Mouse (Mus musculus) neural tube, embryonic 10.5 days (tissue): ENCODE data around the gene Gm49318.
A peak's percentile ranks its signal among the peaks of the same experiment; 100 is the strongest.
"Not testable (repeated sequence)": the region's sequence is repeated elsewhere in the genome, so short reads cannot be mapped to it uniquely, and the experiment has no call there.

Experiments used
- DNase-seq: peaks from one replicate; pipeline ENCODE4 v3.0.0-alpha.2; 2017; ENCODE audit warnings: low spot score; ENCODE audit errors: extremely low spot score

Gene Gm49318

DNA sequence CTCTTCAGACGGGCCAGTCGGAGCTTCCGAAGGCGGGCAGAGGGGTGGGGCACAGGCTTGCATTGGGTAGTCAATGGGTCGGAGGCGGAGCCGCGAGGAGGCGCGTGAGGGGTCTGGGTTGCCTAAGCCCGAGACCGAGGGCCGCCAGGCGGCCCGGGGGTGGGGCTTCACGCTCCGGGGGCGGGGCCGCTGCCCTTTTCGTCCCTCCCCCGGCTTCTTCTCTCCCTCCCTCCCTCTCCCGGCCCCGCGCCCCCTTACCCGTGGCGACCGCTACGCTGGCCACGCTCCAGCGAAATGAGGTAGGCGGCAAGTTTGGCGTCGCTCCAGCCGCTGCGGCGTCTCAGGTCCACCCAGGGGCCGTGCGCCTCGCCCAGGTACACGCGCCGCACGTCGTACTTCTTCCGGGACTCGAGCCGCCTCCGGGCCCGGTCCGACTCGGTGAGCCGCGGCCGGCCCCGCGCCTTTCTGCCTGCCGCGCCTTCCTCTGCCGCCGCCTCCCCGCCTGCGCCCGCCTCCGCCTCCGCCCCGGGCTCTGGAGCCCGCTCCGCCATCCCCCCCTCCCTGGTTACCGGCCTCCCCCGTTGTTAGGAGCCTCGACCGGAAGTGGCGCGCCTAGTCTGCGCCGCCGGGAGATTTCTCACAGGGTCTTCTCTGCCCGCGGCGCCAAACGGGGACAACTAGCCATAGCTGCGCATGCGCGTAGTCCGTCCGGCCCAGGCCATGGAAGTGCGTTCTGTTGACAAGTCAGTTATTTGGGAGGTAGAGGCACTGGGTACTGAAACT lies at the start of gene Gm49318, which contains the start of gene Zfp653:
Gm49318 (minus strand) TSS at position 469 of the 783 bp plus-strand sequence.
Zfp653 (minus strand) TSS at position 586 of the 783 bp plus-strand sequence.
- peak; percentile 95 for DNase-seq

DNA sequence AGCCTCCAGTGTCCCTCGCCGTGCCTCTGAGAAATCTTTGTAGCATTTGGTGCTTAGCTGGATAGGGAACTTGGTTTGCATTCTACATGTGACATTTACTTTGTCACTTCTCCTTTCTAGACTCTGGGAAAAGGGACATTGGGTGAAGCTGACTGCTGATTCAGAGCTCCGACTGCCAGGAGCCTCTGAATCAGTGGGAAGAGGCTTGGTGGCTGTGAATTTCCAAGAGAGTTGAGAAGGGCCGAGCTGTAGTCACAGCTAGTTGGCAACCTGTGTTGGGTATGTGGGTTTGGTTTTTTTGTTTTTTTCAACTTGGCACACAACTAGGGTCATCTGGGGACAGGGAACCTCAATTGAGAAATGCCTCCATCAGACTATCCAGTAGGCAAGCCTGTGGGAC lies 48.5 kb upstream of the Gm49318 start:
- no peak for DNase-seq

DNA sequence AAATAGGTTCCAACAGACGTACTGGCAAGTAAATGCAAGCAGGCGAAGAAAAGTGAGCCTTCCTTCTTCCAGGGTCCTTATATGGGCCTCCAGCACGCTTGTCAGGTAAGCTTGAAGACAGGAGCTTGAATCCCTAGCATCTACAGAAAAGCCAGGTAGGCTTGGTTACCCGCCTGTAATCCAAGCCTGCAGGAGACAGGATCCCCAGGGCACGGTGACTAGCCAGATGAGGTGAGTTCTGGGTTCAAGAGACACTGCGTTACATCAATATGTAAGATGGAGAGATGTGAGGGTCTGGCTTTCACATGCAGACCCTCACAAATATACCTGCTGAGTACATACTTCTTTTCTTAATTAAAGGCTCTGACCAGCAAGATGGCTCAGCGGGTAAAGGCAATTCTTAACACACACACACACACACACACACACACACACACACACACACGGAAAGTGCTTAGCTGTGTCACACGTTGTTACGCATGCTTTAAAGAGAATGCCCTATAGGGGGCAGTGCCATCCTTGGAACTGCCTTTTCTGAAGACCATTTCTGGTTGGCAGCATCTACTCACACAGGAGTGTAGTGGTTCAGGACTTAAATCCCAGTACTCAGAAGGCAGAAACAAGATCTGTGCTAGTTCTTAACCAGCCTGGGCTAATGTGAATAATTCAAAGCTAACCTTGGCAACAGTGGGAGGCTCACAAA lies 46.8 kb upstream of the Gm49318 start:
- DNase-seq: peak; percentile 35

DNA sequence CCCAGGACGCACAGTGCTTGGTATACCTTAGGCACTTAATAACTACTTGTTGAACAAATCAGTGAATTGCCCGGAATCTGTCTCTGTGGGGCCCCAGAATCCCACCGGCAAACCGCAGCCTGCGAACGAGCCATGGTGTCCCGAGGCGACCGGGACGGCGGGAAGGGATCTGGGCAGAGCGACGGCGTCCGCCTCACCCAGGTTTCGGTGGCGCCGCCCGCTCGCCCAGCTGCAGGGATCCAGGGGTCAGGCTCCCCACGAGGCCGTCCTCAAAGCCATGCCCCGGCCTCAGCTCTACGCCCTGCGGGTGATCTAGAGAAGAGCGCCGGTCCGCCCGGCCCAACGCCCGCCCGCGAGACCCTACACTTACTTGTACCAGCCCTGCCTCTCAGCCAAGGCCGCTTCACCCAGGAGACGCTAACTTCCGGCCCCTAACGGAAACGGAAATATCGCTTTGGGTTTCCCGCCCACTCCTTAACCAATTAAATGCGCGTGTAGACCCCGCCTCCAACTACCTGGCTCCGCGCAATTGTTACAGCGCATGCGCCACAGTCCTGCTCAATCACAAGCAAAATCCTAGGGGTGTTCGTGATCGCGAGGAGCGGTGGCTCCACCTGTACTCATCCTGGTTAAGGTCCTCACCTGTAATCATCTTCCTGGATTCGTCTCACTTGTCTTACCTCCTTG lies 45.8 kb upstream of the Gm49318 start, which contains the start of gene Elof1:
Elof1 (minus strand) TSS at position 433 of the 687 bp plus-strand sequence.
- DNase-seq: peak; percentile 94

DNA sequence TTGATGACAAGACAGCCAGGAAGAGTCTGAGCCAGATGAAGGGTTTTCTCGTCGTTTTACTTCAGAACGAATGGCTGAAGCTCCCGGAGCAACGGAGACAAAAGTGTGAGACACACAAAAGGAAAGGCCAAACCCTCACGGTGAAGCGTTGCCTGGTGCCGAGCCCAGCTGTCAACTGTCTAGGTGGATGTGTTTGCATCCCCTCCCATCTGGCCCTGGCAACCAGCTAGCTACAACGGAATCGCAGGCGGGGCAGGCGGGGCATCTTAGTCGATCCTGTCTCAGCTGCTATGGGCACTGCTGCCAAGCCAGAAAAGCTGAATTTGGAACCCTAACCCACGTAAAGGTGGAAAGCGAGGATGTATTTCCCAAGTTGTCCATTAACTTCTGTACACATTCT lies 45.0 kb upstream of the Gm49318 start:
- DNase-seq: peak; percentile 30

DNA sequence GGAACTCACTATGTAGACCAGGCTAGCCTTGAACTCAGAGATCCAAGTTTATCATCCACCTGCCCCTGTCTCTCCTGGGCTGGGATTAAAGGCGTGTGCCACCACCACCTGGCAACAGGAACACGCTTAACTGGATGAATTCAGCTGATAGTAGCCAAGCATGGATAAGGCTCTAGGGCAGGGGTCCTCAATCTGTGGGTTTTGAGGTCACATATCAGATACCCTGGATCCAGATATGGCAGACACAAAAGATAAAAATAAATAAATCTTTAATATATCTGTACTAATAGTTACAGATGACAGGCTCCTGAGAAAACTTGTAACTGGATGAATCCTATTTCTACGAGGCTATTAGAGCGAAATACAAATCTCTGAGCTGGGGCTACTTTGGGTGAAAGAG lies 44.6 kb upstream of the Gm49318 start:
- DNase-seq: no peak

DNA sequence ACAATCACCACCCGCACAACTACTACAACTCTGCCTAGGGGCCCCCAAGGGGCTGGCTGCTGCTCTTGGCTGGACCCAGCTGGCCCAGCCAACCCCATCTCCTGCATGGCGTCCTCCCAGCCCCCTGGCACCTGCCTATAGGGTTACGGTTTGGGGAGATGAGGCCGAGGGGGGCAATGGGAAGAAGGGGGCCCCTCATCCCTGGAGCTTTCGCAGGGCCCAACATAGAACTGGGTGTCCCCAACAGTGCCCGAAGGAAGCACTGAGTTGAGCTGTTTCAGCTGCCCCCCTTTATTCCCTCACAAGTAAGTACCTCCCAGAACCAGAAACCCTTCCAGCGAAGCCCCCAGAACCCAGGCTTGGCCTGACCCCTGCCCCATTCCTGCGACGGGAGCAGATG lies 37.1 kb upstream of the Gm49318 start:
- no peak for DNase-seq

DNA sequence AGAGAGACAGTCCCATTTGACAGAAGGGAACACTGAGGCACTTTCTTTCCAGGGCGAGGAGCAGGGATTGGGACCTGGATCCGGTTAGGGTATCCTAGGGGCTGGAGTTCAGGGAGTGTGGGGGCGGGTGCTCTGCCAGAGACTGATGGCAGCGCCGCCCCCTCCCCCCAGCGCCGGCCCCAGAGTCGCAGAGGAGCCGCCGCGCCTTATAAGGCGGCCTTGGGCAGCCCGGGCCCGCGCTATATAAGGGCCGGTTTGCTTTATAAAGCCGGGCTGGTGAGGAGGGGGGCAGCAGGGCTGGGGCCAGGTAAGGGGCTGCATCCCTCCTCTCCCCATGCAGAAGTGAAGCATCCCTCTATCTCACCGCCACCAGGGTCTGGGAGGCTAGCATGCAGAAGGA lies 28.9 kb upstream of the Gm49318 start:
- no peak for DNase-seq

DNA sequence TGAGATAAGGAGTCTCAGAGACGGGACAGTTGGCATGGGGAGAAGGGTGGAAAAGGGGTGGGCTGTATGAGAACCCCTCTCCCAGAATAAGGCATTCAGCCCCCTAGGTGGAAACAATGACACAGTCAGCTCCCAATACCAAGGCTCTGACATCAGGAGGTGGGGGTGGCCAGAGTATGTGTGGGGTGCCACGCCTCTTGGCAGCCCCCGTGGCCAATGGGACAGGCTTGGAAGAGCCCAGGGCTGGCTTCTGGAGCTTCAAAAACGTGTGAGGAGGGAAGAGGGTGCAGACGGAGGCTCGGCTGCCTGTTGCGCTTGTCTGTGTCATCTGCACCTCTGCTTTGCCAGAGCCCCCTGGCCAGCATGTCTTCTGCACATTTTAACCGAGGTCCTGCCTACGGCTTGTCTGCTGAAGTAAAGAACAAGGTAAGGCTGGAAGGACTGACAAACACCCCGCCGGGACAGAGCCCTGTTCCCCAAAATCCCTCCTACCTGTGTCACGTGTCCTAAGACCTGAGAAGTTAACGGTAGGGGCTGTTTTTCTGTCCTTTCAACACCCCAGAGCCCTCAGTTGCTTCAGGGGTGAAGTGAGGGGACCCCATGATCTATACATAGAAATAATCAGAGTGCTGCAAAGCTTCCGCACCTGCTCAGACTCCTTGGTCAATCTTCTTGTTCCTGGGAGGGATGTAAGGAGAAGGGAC lies 28.1 kb upstream of the Gm49318 start, which contains the start of gene Cnn1:
Cnn1 (plus strand) TSS at position 224 of the 704 bp plus-strand sequence.
- no peak for DNase-seq

DNA sequence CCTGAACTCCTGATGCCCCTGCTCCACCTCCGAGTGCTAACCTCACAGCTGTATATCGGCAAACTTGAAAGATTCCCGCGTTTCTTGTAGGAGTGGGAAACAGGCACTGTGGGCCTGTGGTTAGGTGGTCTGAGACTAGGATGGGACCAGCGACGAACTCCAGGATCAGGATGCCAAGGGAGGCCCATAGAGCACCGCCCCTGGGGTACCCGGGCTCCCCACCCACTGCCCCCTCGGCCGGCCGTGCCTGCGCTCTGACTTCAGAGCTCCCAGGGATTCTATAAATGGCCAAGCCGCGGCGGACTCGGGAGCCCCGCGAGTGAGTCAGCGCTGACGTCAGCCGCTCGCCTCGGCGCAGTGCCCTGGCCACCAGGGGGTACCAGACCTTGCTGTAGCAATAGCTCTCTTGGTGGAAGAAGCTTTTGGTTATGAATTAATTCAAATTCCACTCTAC lies 24.8 kb upstream of the Gm49318 start:
- DNase-seq: peak; percentile 80

DNA sequence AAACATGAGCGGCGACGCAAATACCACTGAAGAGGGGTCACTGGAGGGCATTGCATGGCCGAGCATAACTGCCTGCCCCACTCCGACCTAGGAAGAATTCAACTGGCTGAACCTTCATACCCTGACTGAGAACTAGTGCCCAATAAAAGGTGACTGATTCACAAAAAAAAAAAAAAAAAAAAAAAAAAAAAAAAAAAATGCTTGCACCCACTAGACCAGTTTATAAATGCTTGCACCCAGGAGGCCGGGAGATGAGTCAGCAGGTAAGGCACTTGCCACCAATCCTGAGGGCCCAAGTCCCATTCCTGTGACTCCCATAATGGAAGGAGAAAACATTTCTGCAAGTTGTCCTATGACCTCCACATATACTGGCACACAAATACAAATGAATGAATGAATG lies 21.7 kb upstream of the Gm49318 start:
- no peak for DNase-seq

DNA sequence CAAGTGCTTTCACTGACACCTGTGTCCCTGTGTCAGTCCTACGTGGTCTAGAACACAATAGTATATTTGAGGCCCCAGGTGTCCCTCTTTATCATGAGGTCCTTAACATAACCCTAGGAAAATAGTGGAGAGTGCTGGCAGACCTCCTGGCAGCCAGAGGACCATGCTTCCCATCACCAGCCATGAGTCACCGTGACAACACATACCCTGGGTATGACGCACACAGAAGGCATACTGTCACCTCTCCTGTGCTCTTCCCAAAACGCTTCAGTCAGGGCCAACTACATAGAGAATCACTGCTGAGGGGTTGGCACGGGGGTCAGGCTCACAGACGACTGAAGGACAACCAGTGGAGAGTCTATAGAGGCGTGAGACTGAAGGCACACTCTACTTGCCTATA lies 18.9 kb upstream of the Gm49318 start:
- DNase-seq: no peak

DNA sequence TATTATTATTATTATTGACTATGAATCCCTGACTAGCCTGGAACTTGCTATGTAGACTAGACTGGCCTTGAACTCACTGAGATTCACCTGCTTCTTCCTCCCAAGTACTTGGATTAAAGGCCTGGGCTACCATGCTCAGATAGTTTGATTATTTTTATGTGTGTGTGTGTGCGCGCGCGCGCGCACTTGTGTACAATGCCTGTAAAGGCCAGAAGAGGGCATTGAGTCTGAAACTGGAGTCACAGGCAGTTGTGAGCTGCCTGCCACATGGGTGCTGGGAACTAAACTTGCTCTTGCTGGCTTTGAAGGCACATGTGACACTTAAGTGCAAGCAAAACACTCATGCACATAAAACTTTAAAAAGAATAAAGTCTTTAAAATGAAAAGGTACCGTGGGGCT lies 18.2 kb upstream of the Gm49318 start:
- DNase-seq: no peak

DNA sequence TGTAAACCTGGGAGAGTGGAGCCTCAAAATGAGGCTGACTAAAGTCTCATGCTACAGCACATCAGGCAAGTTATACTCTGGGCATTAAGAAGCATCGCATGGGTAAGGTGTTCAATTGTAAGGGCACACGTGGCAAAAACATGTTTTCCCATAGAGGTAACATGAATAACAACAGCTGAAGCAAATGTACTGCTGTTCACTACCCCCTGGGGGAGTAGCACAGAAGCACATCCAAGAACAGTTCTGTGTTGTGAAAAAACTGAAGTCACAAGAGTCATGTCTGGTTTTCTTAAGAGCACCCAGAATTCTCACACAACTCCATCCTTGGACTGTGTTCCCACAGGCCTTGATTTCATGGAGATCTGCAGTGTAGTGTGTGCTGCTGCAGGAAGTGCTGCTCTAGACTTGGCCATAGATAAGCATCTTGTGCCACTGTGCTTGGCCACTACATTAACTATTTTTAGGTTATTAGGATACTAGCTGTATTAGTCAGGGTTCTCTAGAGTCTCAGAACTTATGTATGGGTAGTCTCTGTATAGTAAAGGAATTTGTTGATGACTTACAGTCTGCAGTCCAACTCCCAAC lies 16.1 kb upstream of the Gm49318 start:
- DNase-seq: no peak

DNA sequence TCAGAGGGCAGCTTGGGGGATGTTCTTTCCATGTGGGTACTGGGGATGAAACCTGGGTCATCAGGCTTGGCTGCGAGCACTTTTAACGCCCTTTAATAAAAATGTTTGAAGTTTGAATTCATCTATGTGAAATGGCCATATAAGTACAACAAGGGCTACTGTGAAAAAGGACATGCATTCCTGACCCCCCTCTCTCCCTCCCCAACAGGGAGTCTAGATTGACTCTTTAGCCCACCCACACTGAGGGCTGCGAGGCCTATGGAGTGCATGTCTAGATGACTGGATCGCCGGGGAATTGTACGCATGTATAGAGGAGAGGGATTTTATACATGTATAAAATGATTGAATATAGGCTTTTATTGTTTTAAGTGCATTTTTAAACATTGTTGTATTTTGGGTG lies 15.0 kb upstream of the Gm49318 start:
- DNase-seq: no peak

DNA sequence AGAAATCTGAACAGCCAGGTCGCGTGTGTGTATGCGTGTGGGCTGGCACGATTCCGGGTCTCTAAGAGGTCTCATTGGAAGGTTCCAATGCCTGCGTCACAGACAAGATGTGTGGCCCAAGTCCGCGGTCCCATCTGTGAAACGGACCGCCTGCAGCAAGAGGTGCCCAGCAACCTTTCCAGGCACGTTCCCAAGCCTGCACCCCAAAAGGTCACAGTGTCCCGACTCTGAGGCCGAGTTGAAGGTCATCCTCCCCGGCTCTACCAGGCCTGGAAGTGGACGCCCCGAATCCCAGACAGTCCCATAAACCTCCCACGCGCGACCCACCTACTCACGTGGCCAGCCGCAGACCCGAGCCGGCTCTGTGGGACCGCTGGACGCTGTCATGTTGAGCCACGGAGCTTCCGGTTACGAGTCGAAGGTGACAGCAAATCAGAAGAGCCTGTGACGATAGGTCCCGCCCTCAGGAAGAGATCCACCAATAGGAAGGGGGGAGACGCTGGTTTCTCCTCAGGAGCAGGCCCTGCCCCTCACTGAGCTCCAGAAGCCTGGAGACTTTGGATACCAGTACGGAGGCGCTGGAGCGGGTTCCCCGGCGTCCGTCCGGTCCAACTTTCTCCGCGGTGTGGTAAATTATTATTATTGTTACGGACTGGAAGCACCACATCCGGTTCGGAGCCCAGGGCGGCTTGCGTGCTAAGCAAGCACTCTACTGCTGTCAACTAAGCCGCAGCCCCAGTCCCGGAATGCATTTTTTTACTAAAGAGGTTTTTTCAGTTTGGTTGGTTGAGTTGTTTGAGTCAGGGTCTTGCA lies 14.2 kb upstream of the Gm49318 start, which contains the start of gene Ecsit:
Ecsit (minus strand) TSS at position 417 of the 813 bp plus-strand sequence.
- peak; percentile 87 for DNase-seq

DNA sequence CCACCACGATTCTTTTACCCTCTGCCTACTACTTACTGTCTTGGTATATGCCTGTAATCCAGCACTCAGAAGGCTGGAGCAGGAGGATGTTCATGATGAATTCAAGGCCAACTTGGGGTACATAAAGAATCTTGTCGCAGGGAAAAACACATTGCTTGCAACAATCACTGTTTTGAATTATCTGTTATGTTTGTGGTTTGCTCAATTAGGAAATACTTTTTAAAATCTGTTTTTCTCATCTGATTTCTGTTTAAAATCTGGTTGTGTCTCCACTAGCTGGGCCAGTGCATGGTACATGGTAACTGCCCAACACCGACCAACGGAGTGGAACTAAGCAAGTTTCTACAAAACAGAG lies 13.6 kb upstream of the Gm49318 start:
- no peak for DNase-seq

DNA sequence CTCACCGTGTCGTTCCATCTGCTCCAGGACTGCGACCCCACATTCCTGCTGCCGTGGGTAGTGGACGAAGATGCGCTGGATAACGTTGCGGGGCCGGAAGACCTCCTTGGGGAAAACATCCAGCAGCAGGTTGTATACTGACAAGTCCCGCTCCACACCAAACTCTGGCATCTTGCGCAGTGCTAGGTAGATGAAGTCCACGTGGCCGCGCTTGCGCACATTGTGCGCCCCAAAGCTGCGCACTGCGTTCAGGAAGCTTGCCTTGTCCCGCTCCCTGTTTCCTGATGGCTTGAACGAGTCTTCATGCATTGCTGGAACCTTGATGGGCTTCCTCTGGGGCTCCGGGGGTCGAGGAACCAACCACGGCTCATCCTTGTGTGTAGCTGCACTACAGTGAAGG lies 5.2 kb upstream of the Gm49318 start:
- DNase-seq: no peak

DNA sequence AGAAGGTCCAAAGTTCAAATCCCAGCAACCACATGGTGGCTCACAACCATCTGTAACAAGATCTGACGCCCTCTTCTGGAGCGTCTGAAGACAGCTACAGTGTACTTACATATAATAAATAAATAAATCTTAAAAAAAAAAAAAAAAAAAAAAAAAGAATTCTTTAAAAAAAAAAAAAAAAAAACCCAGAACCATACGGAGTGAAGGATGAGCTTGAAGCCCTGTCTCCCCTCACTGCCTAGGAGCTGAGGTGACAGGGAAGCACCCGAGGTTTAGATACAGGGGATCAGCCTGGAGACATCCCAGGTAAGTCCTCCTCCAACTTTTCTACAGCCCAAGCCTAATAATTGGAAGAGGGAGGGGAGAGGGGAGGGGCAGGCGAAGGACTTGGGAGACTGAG lies 4.7 kb upstream of the Gm49318 start:
- not testable (repeated sequence) for DNase-seq

DNA sequence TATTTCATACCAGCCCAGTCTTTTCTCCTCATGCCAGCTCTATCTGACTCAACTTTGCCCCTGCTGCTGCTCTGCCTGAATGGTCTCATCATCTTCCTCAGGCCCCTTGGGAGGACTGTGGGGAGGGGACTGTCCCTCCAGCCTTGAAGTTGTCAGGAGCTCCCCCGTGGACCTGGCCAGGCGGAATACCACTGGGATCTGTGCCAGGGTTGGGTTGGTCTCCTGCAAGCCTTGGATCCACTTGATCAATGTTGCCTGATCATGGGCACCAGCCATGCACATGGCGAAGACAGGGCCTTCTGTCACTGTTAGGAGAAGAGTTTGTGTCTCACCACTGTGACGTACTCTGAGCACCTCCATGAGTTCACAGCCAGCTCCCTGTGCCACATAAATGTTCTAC lies 1.2 kb upstream of the Gm49318 start:
- no peak for DNase-seq
